Mouse (Mus musculus) MEL (cell line): Measurements from ENCODE around the gene Eif2ak4.

Source experiments
- CHD1 ChIP-seq: IDR thresholded peaks from 2 replicates; pipeline ENCODE4 v1.6.1; 2012; ENCODE audit warnings: low read depth, mild to moderate bottlenecking, inconsistent platforms, low read length, improper control_type of control experiment
- CTCF ChIP-seq, 3 experiments: IDR thresholded peaks in 2 of 3; conservative IDR thresholded peaks in 1 of 3; 2 replicates each; pipeline ENCODE4 v1.5.1; 2011 to 2012; ENCODE audit warnings: low read length in 3 of 3, low read depth in 2 of 3, mild to moderate bottlenecking in 2 of 3, improper control_type of control experiment in 1 of 3, inconsistent platforms in 1 of 3, mixed read lengths in 1 of 3, moderate library complexity in 1 of 3; ENCODE audit not compliant: control insufficient read depth in 1 of 3, insufficient read depth in 1 of 3, poor library complexity in 1 of 3, severe bottlenecking in 1 of 3
- EP300 ChIP-seq, 2 experiments: IDR thresholded peaks; 2 replicates each; pipeline ENCODE4 v1.6.1; 2011; ENCODE audit warnings: improper control_type of control experiment in 2 of 2, low read length in 2 of 2, low read depth in 1 of 2, mild to moderate bottlenecking in 1 of 2
- GATA1 ChIP-seq: IDR thresholded peaks from 2 replicates; pipeline ENCODE4 v1.6.1; 2011; ENCODE audit warnings: low read depth, low read length, improper control_type of control experiment
- HCFC1 ChIP-seq: IDR thresholded peaks from 2 replicates; pipeline ENCODE4 v1.6.1; 2012; ENCODE audit warnings: low read depth, mild to moderate bottlenecking, inconsistent platforms, low read length, improper control_type of control experiment, moderate library complexity
- JUND ChIP-seq: IDR thresholded peaks from 2 replicates; pipeline ENCODE4 v1.6.1; 2011; ENCODE audit warnings: low read depth, mild to moderate bottlenecking, improper control_type of control experiment, low read length
- MAFK ChIP-seq: IDR thresholded peaks from 2 replicates; pipeline ENCODE4 v1.6.1; 2011; ENCODE audit warnings: low read depth, mild to moderate bottlenecking, low read length, improper control_type of control experiment, borderline replicate concordance
- MAX ChIP-seq: IDR thresholded peaks from 2 replicates; pipeline ENCODE4 v1.6.1; 2011; ENCODE audit warnings: low read length, improper control_type of control experiment
- MAZ ChIP-seq: IDR thresholded peaks from 2 replicates; pipeline ENCODE4 v1.6.1; 2012; ENCODE audit warnings: low read depth, mild to moderate bottlenecking, inconsistent platforms, low read length, improper control_type of control experiment
- POLR2A ChIP-seq, 2 experiments: IDR thresholded peaks; 2 replicates each; pipeline ENCODE4 v1.6.1; 2011 to 2012; ENCODE audit warnings: low read length in 2 of 2, mild to moderate bottlenecking in 2 of 2, control low read depth in 1 of 2, improper control_type of control experiment in 1 of 2, low read depth in 1 of 2, moderate library complexity in 1 of 2; ENCODE audit not compliant: control insufficient read depth in 1 of 2, insufficient read depth in 1 of 2, poor library complexity in 1 of 2
- RCOR1 ChIP-seq: IDR thresholded peaks from 2 replicates; pipeline ENCODE4 v1.6.1; 2012; ENCODE audit warnings: low read depth, mild to moderate bottlenecking, inconsistent platforms, low read length, improper control_type of control experiment
- TCF12 ChIP-seq: IDR thresholded peaks from 2 replicates; pipeline ENCODE4 v1.6.1; 2014; ENCODE audit warnings: low read depth, mild to moderate bottlenecking, inconsistent platforms, low read length, improper control_type of control experiment, moderate library complexity
- UBTF ChIP-seq: IDR thresholded peaks from 2 replicates; pipeline ENCODE4 v1.6.1; 2012; ENCODE audit warnings: low read depth, mild to moderate bottlenecking, inconsistent platforms, low read length, improper control_type of control experiment, moderate library complexity, borderline replicate concordance; ENCODE audit not compliant: insufficient read depth

DNA sequence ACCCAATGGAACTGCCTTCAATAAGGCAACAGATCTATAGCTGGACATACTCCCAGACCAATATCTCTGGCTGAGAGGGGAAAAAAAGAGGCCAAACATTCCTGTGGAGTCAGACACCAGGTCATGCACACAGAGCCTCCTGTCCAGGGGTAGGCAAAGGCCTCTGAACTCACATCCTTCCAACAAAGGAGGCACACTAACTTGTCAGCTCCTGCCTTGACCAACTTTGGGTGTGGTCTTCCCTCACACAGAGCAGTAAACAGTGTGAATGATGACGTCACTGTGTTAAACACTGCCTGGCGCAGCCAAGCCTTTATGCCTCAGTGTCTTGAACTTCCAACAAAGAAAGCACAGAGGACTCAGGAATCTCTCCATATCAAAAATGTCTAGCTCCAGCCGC is 44.5 kb upstream of the Eif2ak4 start:
- TF ChIP-seq CTCF (IDR thresholded peaks at IDR 0.05 in 2 of 3, conservative IDR thresholded peaks at IDR 0.05 in 1 of 3; ENCODE audit: control insufficient read depth in 1 of 3, insufficient read depth in 1 of 3, low read depth in 2 of 3, low read length in 3 of 3, poor library complexity in 1 of 3, severe bottlenecking in 1 of 3) = no peak
- no peak for TF ChIP-seq RCOR1
- TF ChIP-seq MAFK = no peak
- TF ChIP-seq MAX = no peak
- no peak for TF ChIP-seq CHD1
- no peak for TF ChIP-seq EP300 (IDR thresholded peaks at IDR 0.05; ENCODE audit: low read depth in 1 of 2, low read length in 2 of 2)
- no peak for TF ChIP-seq GATA1
- TF ChIP-seq JUND = no peak
- TF ChIP-seq TCF12 = no peak
- TF ChIP-seq UBTF = no peak
- no peak for TF ChIP-seq HCFC1
- no peak for TF ChIP-seq MAZ
- no peak for TF ChIP-seq POLR2A (IDR thresholded peaks at IDR 0.05; ENCODE audit: control insufficient read depth in 1 of 2, insufficient read depth in 1 of 2, low read depth in 1 of 2, low read length in 2 of 2, poor library complexity in 1 of 2)
